Mouse (Mus musculus) lung, postnatal 0 days (tissue): ENCODE measurements at regions not wholly inside any gene's neighbourhood (a gene's known extent, or its start where the extent isn't known, plus 50 kb on each side); places are given as distances from the start of the nearest gene placed in this dataset.
A peak's percentile ranks its signal among the peaks of the same experiment; 100 is the strongest.

Experiments
- ATAC-seq: fragments of 200-750 bp; cut with Nextera tagmentation; 2 replicates; pipeline ENCODE4 v1.8.0; 2017; ENCODE audit warnings: moderate library complexity
- DNase-seq: peaks from one replicate; pipeline ENCODE4 v3.0.0-alpha.2; 2016; ENCODE audit warnings: low spot score
- H3K27ac ChIP-seq: fragments of 300-500 bp; sonication (generic); 2 replicates; pipeline ENCODE4 v1.5.1; 2014; ENCODE audit warnings: antibody characterized with exemption, mild to moderate bottlenecking, low read length, mixed read lengths
- H3K27me3 ChIP-seq: fragments of 300-500 bp; sonication (generic); replicated peaks from 2 replicates; pipeline ENCODE4 v1.6.1; 2014; ENCODE audit warnings: low read length, mixed read lengths; ENCODE audit not compliant: insufficient read depth
- H3K36me3 ChIP-seq: fragments of 300-500 bp; sonication (generic); 2 replicates; pipeline ENCODE4 v1.6.1; 2014; ENCODE audit warnings: low read length, mixed read lengths; ENCODE audit not compliant: insufficient read depth
- H3K4me1 ChIP-seq: fragments of 300-500 bp; sonication (generic); 2 replicates; pipeline ENCODE4 v1.6.1; 2014; ENCODE audit warnings: antibody characterized with exemption, low read depth, low read length, mixed read lengths; ENCODE audit not compliant: insufficient read depth
- H3K4me2 ChIP-seq: fragments of 300-500 bp; sonication (generic); replicated peaks from 2 replicates; pipeline ENCODE4 v1.6.1; 2014; ENCODE audit warnings: low read depth, mild to moderate bottlenecking, low read length, moderate library complexity, mixed read lengths
- H3K4me3 ChIP-seq: fragments of 300-500 bp; sonication (generic); 2 replicates; pipeline ENCODE4 v1.5.1; 2014; ENCODE audit warnings: low read depth, low read length
- H3K9ac ChIP-seq: fragments of 300-500 bp; sonication (generic); replicated peaks from 2 replicates; pipeline ENCODE4 v1.6.1; 2014; ENCODE audit warnings: low read depth, mild to moderate bottlenecking
- H3K9me3 ChIP-seq: fragments of 300-500 bp; sonication (generic); 2 replicates; pipeline ENCODE4 v1.6.1; 2016; ENCODE audit warnings: low read length, mixed read lengths
- CTCF ChIP-seq: IDR thresholded peaks from 2 replicates; pipeline ENCODE4 v1.5.1; 2016; ENCODE audit warnings: antibody characterized with exemption, mild to moderate bottlenecking
- EP300 ChIP-seq: IDR thresholded peaks from 2 replicates; pipeline ENCODE4 v1.6.1; 2016; ENCODE audit warnings: antibody characterized with exemption, mild to moderate bottlenecking, control low read depth
- WGBS: fragments of 180-500 bp; shearing (Covaris S2); extraction: QIAGEN DNeasy Blood & Tissue Kit; methylation state at CpG from one replicate; pipeline ENCODE4 v1.1.7; 2014; 5-methylcytosine and 5-hydroxymethylcytosine counted together

DNA sequence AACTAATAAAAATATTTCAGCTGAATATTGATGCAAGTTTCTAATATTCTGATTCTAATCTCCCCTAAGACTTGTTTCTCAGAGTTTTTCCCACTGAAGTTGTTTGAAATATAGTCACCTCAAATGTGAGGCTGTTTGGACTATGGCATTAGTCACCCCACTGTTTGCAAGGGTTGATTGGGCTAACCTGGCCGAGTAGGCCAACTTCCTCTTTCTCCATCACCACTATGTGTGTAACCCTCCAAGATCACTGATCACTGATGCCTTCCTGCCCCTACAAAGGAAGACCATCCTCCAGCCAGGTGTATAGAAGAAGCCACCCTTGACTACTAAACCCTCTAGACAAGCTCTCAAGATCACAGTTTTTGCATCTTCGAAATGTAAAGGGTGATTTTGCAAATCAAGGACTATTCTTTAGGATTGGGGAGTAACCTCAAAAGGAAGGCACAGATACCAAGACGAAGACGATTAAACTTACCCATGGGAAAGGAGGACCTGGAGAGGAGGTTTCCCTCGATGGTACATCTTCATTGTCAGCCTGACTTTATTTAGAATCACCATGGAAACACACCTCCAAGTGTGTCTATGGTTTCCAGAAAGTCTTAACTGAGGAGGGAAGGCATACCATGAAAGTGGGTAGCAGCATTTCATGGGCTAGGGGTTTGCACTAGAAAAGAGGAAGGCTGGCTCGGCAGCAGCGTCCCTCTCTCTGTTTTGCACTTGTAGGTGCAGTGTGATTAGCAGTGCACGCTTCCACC is 84.8 kb downstream of the Tmco5 start:
- Histone ChIP-seq H3K4me3 (no peak overlapping the region), H3K27ac (no peak overlapping the region), H3K27me3 (no peaks in the 10 kb centered on the region), H3K36me3 (no peaks in the 10 kb centered on the region), H3K9ac (no peak overlapping the region), H3K9me3 (no peaks in the 10 kb centered on the region), H3K4me2 (no peak overlapping the region), H3K4me1 (no peaks in the 10 kb centered on the region)
- no peak for DNase-seq
- no peak for TF ChIP-seq CTCF
- no peak for TF ChIP-seq EP300
- ATAC-seq: no peak
- WGBS: 81% methylated on average over 8 of the region's 8 CpGs

DNA sequence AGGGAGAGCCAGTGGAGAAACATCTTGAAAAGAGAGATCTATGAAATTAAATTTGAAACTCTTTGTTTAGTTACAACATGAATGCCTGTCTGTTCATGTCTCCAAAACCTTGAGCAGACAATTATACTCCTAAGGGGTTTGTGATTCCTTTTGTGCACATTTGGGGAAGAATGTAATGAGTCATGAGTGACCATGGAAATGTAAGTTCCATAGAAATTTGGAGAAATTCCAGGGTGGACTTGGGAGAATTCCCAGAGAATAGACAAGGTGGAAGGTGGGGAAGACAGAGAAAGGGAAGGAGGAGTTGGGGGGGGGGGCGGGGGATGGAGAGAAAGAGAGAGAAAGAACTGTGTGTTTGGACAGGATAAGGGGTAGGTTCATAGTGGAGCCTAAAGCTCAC is 87.8 kb downstream of the Tmco5 start:
- H3K4me2 ChIP-seq: no peak overlapping the region
- H3K9ac ChIP-seq: no peak overlapping the region
- no peaks in the 10 kb centered on the region for H3K36me3 ChIP-seq
- H3K27me3 ChIP-seq: no peaks in the 10 kb centered on the region
- DNase-seq (no peak), ATAC-seq (no peak)
- no peaks in the 10 kb centered on the region for H3K4me1 ChIP-seq
- no peak overlapping the region for H3K27ac ChIP-seq
- WGBS: no CpG with 5 or more reads among the region's 1 CpGs
- no peaks in the 10 kb centered on the region for H3K9me3 ChIP-seq
- no peak for TF ChIP-seq EP300
- TF ChIP-seq CTCF: no peak
- no peak overlapping the region for H3K4me3 ChIP-seq

DNA sequence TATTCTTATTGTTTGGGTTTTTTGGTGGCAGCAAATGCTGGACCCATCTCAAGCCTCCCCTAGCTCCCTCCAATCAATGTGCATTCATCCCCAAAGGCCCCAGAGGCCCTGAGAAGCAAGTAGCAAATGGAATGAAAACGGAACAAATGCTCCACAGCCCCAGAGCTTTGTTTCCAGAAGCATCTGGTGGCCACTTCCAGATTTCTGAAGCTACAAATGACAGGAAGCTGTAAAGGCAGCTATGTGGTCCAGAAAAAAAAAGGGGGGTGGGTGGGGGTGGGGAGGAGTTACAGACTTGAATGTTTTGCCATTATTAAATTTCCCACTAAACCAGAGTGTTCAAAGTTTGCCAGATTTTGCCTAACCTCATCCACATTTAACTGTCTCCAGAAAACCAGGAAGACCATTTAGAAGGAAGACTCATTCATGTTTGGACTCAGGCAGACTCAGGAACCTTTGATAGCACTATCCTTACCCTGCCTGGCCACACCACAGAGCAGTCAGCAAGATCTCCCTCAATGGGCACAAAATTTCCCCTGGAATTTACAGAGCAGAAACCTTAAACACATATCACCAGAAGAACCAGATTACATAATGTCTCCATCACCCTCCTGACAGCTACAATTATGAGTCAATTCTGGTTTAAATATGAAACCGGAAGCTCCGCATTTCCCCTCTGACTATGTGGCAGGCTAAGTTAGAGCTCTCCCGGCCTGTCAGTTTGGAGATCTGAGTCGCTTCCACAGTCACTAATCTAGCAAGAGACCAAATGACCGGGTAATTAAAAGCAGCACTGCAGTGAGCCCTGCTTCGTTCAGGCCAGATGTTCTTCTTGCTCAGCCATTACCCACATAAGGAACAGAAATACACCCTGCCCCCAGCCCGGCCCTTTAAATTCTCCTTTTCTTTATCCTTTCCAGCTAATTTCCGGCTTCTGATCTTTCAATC is 93.4 kb downstream of the Tmco5 start:
- no peaks in the 10 kb centered on the region for H3K9me3 ChIP-seq
- WGBS: 2% methylated on average over 9 of the region's 9 CpGs
- H3K9ac ChIP-seq: no peak overlapping the region

DNA sequence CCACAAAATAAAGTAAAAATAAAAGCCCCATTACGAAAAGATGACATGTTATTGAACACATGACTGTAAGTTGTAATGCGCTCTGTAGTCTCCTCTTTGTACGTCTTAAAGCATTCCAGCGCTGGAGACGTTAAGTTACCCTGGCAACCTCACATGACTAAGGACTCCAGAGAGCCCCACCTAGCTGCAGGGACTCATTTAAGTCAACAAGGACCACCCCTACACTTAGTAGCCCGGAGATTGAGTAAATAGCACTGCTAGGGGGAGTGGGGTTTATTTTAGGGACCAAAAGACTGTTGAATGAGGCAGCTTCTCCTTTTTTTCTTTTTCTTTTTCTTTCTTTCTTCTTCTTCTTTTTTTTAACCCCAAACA is 94.1 kb downstream of the Tmco5 start:
- Histone ChIP-seq H3K27ac (peak overlapping the region; percentile 86), H3K4me3 (peak overlapping the region; percentile 16; the same call in 1 of the 2 replicates), H3K9me3 (no peaks in the 10 kb centered on the region), H3K4me1 (peaks cover 13% of the 10 kb centered on the region; the same call in 1 of the 2 replicates), H3K4me2 (peak overlapping the region; percentile 54), H3K36me3 (no peaks in the 10 kb centered on the region), H3K27me3 (no peaks in the 10 kb centered on the region), H3K9ac (no peak overlapping the region)
- TF ChIP-seq EP300 (peak; percentile 35; the same call in 1 of the 2 replicates), CTCF (peak; percentile 51)
- DNase-seq (peak; percentile 88), ATAC-seq (peak; percentile 65)
- 4% methylated on average over 6 of the region's 6 CpGs for WGBS

More for the DNA sequence above, 93.4 kb downstream of the Tmco5 start:
- Histone ChIP-seq H3K4me2 (peak overlapping the region; percentile 54), H3K27me3 (no peaks in the 10 kb centered on the region), H3K36me3 (no peaks in the 10 kb centered on the region), H3K4me1 (peaks cover 13% of the 10 kb centered on the region; the same call in 1 of the 2 replicates), H3K27ac (peak overlapping the region; percentile 86), H3K4me3 (peak overlapping the region; percentile 16; the same call in 1 of the 2 replicates)
- ATAC-seq: peak; percentile 46
- DNase-seq: peak; percentile 85
- TF ChIP-seq CTCF: no peak
- peak; percentile 44 for TF ChIP-seq EP300

DNA sequence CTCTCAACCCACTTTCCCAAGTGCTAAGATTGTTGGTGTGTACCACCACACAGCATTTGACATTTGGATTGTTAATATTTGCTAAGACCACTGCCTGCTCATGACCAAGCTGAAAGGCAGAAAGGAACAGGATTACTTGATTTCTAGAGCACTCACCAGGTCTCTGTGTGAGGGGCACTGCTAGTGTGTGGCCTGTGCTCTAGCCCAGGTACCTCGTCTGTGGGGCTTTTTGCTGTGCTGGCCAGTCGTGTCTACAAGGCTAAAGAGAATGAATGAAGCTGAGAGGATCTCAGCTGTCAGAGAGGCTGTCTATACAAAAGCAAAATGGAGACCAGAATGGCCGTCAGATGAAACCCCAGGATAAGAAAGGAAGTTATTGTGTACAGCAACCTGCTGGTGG is 95.0 kb downstream of the Tmco5 start:
- Histone ChIP-seq H3K4me1 (peaks cover 13% of the 10 kb centered on the region; the same call in 1 of the 2 replicates), H3K4me3 (no peak overlapping the region), H3K4me2 (no peak overlapping the region), H3K27me3 (no peaks in the 10 kb centered on the region), H3K36me3 (no peaks in the 10 kb centered on the region), H3K9me3 (no peaks in the 10 kb centered on the region), H3K27ac (no peak overlapping the region; the same call in 1 of the 2 replicates), H3K9ac (no peak overlapping the region)
- no peak for DNase-seq
- no peak for ATAC-seq
- 53% methylated on average over 3 of the region's 3 CpGs for WGBS
- no peak for TF ChIP-seq CTCF
- no peak for TF ChIP-seq EP300

DNA sequence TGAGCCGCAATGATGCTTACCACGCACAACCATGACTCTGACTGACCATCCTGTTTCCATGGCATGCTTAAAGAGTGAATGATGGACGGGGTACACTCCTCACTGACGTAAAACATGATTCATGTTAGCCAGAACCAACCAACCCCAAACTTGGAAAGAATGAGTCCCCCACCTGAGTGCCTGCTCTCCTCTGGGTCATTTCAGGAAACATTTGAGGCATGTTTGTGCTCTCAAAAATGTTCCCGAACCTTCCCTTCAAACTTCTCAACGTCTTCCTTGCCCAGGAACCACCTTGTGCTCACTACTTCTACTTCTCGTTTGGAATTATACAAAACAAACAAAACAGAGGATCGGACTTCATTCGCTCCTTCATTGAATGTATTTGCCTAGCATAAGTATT is 95.7 kb downstream of the Tmco5 start:
- 63% methylated on average over 9 of the region's 9 CpGs for WGBS
- DNase-seq (peak; percentile 50), ATAC-seq (peak; percentile 19; the same call in 1 of the 2 replicates)
- peak; percentile 81 for TF ChIP-seq EP300
- TF ChIP-seq CTCF: no peak
- Histone ChIP-seq H3K9ac (no peak overlapping the region), H3K27ac (peak overlapping the region; percentile 94), H3K36me3 (no peaks in the 10 kb centered on the region), H3K9me3 (no peaks in the 10 kb centered on the region), H3K4me3 (no peak overlapping the region), H3K4me2 (no peak overlapping the region), H3K4me1 (peaks cover 13% of the 10 kb centered on the region; the same call in 1 of the 2 replicates), H3K27me3 (no peaks in the 10 kb centered on the region)
